Mouse (Mus musculus) 3134 (cell line): Measurements from ENCODE around the gene Tanc1.

Source experiments
- DNase-seq: peaks from one replicate; pipeline ENCODE4 v3.0.0-alpha.2; 2011; ENCODE audit warnings: low spot score; ENCODE audit not compliant: insufficient read length; ENCODE audit errors: extremely low read depth

Tanc1 gene

DNA sequence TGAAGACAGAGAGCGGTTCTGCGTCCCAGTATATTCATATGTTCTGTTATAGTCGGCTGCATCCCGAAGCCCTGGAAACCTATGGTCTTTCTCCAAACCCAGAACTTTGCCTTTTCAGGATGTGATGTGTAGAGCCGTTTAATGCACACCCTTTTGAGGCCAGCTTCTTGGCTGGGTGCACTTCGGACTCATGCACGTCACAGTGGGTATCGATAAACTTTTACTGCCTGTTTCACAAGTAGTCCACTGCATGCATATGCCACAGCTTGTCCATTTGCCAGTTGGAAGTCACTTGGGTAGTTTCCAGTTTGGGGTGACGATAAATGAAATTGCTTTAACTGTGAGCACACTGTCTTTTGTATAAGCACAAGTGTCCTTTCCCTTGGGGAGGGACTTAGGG is 135.9 kb downstream of the Tanc1 start:
- DNase-seq: no peak

DNA sequence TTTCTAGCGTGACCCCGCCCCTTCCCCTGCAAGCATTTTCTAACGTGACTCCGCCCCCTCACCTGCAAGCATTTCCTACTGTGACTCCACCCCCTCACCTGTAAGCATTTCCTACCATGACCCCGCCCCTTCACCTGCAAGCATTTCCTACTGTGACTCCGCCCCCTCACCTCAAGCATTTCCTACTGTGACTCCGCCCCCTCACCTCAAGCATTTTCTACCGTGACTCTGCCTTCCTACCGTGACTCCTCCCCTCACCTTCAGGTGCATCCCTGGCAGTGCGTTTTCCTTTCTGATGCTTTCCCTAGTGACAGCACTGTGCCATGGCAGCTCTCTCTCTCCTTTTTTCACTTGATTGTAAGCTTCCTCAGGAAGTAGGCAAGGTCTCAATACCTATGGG is 137.5 kb downstream of the Tanc1 start:
- DNase-seq: no peak

DNA sequence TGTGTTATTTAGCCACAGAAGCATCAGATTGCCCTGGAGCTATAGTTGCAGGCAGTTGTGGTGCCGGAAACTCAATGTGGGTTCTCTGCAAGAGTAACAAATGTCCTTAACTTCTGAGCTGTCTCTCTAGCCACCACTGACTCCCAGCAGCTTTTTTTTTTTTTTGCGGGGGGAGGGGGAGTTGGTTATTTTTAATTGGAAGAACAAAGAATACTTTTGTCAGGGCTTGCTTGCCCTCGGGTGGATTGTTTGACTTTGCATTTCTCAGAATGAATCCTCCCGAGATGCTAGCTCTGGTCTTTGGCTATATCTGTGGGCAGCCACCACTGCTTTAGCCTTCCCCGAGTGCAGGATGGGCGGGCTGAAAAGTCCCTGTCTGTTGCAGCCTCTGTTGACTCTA is 139.3 kb downstream of the Tanc1 start:
- DNase-seq: no peak

DNA sequence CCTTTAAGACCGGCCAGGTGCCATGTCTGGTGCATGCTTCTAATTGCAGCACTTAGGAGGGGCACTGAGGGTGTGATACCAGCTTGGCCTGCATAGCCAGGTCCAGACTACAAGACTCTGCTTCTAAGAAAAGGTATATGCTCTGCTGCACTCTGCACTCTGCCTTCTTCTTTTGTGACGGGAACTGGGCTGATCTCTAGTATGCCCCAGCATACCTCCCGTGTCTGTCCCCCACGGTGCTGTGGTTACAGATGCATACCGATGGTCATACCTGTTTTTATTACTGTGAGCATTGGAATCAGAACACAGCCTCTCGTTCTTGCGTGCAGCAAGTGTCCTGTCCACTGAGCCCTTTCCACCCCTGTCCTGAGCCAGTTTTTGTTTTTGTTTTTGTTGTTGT is 140.3 kb downstream of the Tanc1 start:
- no peak for DNase-seq

DNA sequence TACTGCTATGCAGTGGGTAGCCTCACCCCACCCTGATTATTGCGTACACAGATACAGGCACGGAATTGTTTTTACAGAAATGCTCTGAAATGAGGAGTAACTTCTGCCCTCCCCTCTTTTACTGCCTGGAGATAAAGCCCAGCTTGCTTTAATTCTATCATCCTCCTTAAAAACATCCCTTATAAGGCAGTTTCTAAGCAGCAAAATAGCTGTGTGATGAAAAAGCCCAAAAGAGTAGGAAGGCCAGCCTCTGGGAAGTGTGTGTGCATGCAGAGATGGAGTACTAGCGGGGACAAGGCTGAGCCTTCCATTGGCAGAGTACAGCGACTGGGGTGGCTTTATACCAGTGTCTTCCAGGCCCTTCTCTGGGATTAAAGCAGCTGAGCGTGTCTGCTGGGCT is 140.9 kb downstream of the Tanc1 start:
- no peak for DNase-seq

DNA sequence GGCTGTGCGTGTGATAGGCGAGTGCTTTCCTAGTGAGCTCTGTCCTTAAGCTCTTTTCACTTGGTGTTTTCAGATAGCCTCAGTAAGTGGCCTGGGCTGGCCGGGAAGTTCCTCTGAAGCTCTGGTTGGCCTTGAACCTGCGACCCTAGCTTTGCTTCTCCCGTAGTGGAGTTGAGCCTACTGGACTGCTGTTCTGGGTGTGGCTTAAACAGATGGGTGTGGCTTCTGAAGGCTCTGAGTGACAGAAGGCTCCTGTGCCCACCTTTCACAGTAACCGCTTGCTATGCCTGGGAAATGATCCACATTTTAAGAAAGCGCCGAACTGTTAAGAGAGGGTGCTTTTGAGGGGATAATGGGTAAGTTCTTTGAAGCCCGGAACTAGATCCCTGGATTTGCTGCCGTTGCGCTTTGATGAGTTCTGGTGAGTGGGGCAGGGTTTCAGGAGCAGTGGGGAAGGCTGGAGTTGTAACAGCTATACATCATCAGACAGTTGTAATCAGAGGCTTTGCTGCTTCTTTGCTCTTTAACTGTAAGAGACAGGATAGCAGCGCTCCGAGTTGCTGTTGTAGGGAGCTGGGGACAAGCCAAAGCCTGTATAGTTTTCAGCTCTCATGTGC is 144.4 kb downstream of the Tanc1 start:
- DNase-seq: no peak

DNA sequence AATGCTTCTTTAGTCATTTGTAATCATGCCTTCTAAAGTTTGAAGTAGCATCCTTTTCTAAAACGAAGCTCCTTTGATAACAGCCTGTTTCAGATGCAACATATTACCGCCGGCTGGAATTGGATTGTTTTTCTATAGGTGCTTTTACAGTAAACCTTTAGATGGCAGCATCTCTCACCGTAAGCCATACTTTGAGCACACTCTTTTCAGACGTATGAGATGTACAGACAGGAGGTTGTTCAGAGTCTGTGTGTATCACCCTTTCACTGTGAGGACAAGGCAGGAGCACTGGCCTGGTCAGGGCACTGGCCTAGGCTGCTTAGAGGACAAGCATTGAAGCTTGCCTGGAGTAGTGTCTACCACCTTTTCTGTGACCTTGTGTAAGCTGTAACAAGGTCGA is 145.2 kb downstream of the Tanc1 start:
- DNase-seq: no peak

DNA sequence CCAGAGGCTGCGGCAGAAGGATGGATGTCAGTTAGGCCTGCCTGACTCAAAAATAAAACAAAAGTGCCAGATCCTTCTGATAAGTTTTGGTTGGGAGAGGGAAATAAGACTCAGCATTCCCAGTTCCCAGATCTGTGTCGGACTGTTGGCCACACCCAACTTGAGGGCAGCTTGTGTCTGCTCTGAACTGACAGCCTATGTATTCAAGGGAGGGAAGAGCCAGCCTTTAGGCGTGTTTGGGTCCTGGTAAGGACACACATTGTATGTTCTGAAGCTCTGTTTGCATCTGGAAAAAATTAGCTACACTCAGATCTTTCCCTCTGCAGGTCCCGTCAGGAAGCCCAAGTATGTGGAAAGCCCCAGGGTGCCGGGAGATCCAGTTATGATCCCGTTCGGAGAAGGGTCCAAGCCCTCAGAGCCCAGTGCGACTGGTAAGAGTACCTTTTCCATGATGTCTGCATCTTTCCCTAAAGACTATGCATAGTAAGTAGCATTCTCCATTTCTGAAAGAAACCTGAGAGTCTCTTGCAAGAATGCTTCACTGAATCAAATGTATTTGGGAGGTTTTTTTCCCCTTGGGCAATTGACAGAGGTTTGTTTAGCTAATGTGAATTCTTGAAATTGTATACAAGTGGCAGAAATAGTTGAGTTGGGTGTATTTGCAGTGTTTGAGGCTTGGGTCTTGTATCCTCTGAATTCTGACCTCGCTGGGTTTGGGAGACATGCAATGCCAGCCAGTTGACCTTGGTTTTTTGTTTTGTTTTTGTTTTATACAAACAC is 146.5 kb downstream of the Tanc1 start:
- DNase-seq: no peak

DNA sequence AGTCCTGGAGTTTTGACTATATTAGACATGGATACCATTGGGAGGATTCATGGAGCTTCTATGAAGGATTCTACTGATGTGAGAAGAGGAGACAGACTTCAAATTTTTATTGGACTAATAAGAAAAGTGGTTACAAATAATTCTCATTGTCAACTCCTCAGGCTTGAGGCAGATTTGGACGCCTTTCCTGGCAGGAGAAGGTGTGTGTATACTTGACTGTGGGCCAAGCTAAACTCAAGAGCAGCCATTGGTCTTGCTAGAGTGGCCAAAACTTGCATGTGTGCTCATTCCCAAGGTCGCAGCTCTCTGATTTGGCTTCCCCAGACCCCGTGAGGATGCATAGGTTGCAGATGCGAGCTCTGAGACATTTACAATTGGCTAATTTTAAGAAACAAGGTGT is 148.9 kb downstream of the Tanc1 start:
- no peak for DNase-seq

DNA sequence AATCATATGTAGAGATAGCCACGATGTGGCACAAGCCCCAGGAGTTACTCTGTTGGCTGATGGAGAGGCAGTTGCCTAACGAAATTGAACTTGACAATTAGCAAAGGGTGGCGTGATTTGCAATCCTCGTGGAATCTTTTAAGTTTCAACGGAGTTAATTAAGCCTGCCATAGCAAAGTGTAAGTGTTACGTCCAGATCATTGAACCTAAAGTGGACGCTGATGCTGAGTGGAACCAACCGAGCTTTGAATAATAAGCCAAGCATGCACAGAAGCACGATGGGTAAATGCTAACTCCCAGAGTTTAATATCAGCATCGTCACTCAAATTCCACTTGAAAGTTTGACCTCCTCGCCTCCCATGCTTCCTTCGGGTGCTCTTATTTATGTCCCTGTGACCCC is 149.3 kb downstream of the Tanc1 start:
- DNase-seq: no peak

DNA sequence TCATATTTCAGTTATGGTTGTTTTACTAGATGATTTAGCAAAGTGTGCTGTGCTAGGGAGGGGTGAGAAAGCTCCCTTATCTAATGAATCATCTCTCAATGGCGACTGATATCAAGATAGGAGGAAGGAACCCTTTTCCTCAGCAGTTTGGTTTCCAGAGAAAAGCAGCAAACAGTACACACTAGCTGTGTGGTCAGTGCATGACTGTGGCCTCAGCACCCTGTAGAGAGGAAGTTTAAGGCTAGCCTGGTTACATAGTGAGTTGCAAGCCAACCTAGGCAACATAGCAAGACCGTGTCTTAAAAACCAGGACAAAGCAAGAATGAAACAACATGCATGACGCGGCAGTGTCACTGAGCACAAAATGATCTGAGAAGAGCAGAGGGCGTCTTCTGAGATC is 150.4 kb downstream of the Tanc1 start:
- no peak for DNase-seq

DNA sequence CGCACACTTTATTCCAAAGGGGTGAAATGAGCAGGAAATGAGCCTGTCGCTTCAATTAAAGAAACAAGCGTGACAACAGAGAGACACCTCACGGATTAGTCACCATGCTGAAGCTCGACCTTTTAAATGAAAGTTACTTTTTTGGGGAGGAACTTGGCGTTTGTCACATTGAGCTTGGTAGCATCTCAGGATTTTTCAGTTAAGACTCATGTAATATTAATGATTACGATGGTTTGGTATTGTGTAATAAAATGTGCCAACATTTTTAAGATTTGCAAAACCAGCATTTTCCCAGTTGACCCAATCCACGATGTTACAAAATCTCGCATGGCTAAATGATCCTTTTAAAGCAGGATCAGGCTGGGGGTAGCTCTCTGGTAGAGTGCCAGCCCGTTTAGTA is 153.8 kb downstream of the Tanc1 start:
- no peak for DNase-seq

DNA sequence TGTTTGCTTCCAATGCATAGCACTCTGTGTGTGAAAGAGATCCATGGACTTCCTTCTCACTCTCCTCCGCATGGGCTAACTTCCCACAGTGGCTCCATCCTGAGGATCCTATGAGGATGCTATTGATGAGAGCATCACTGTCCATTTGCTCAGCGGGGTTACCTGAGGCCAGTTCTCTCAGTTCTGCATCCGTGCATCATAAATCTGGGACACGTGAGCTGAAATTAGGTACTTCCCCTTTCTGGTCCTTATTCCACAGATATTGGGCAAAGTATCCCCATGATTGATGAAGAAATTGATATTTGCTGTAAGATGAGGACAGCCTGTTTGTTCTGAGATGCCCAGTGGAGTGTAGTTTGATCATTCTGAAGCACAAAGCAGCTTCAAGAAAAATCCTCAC is 156.1 kb downstream of the Tanc1 start:
- no peak for DNase-seq

DNA sequence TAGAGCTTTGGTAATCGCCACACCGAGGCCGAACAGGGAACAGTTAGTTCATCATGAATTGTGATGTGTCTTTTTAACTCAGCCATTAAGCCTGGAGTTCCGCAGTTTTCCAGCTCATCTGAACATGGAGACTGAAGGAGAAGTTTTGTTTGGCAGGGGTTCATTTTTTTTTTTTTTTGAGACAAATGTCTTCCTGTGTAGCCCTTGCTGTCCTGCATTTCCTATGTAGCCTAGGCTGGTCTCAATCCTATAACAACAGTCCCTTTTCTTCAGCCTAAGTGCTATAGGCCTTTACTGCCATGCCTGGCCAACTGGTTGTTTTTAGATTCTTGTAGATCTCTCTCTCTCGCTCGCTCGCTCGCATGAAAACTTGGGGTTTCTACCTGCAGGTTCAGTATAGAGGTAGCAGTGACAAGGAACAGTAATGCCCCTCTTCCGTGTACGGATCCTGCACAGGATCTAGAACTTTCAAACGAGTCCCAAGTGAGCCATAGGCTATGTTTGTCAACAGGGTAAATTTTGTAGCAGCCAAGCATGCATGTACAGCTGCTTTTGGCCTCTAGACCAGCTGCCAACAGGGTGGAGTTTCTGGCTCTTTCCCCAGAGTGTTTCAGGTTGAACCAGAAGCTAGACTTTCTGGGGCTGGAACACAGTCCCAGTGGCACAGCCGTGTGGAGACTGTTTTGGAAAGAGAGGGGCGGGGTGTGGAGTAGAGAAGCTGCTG is 157.0 kb downstream of the Tanc1 start:
- DNase-seq: no peak

DNA sequence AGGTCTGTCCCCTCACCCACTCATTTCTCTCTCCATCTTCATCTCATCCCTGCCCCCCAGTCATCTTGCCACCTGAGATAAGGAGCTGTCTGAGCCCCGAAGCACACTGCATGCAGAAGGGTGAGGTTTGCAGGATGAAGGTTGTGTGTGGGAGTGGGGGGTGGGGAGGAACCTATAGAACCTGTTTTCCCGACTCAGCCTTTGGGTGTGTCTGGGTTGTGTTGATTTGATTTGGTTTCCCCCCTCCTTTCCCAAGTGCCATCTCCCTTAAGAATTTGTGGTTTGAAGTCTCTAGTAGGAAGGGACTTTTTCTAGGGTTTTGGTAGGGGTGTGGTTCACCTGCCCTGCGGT is 157.5 kb downstream of the Tanc1 start:
- no peak for DNase-seq

DNA sequence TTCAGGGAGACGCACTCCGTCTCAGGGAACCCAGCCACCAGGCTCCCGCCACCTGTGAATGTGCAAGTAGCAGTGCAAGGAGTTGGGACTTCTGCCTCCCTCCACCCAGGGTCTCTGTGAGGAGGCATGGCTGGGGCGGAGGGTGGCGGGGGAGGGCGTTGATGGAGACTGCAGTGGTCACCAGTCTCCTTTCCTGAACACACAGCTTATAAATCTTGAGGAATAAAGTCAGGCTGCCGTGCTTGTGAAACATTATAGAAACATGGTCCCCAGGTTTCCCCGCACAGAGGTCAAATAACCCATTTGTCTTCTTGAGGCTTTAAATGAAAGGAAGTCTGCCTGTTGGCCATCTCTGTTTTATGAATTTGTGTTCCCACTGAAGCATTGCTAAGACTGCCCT is 159.9 kb downstream of the Tanc1 start:
- DNase-seq: no peak

DNA sequence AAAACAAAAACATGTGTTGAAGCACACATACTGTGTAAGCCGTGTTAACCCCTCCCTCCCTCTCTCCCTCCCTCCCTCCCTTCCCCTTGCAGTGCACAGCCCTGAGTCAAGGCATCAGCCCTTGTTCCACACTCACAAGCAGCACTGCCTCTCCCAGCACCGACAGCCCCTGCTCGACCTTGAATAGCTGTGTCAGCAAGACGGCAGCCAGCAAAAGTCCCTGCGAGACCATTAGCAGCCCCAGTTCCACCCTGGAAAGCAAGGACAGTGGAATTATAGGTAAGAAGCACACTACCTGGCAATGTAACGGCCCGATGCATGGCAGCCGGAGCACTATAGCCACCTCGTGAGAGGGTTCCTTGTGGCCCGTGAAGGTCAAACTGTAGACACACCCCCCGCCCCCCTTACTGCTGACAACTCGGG is 160.4 kb downstream of the Tanc1 start:
- DNase-seq: no peak

DNA sequence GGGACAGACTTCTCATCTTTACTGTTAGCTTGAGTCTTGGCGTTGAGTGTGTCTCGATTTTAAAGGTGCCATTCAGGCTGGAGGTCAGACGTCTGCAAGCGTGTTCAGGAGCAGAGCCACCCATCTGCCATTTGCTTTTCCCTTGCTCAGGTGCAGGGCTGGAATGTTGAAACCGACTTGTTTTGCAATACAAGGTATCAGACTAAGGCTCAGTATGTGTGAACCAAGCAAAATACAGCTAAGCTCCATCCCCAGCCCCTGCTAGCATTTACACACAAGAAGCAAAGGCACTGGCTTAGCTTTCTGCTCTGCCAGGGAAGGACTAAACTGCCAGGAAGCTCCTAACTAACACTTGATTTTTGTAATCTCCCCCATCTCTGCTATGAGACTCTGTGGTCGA is 162.5 kb downstream of the Tanc1 start:
- DNase-seq: no peak

DNA sequence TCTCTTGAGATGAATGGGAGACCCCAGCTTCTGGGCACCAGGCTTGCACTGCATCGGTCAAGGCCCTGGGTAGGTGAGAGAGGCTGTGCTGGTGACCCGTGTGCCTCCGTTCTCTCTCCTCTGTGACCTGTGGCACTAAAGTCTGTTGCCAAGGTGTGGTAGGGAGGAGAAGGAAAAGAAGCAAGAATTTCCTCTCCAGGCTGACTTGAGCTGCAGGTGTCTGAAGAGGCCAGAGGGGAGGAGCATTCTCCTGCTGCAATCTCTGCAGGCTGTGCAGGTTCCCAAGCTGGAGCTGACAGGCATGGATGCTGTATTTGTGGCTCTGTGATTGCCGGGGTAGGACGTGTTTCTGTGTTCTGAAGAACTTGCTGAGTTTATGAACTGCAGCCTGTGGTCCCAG is 163.3 kb downstream of the Tanc1 start:
- DNase-seq: no peak

DNA sequence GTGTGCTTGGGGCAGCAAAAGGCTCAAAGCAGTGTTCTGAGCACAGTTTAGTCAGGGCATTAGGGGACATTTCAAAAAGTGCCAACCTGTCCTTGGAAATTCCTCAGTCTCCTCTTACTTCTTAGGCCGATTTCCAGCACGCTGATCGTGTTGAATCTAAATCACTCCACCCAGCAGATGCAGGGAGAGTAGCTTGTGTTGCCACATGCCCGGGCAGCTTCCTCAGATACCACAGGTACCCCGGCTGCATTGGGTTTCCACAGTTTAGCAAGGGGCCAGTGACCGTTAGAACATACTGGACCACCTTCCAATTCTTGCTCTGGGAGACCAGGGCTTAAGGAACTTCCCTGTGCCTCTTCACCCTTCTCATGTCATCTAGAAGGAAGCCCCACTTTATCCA is 164.0 kb downstream of the Tanc1 start:
- no peak for DNase-seq

DNA sequence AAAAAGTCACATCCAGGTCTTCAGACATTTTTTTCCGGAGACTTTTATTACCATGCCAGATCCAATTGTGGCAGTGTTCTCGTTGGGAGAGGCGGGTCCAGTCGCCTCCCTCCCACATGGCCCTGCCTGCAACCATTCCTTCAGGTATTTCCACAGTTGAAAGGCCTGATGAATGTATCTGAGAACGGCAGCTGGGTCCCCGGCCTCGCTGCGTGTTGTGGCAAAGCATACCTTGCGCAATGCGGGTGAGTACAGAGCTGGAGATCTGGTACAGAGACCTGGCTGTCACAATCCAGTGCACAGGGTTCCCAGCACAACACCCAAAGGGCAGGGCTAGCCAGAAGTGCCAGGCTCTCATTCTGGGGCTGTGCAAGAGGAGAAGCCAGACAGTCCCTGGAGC is 167.5 kb downstream of the Tanc1 start:
- no peak for DNase-seq

DNA sequence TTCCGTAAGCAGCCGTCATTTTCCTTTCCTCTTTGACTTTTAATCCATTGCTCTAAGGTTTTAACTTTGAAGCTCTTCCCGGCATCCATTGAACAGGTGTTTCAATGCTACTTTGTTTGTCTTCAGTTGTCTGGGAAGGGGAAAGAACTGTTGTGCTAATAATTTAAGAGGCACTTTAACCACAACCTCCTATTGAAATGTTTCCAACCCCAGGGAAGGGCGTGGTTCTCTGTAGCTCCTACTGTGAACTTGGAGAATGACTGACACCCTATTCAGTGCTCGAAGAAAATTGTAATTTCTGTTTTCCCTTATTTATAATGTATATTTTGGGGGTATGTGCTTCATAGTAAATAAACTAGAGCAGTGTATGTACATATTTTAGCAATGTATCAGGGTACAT is 168.4 kb downstream of the Tanc1 start:
- no peak for DNase-seq
